Mouse (Mus musculus) heart, postnatal 10 days (tissue): ENCODE results near the gene Sft2d1. TPM values are rescaled to one million over a fixed set of nuclear protein-coding genes. Genes with fewer than 3 reads are reported as not detected.

Source experiments
- DNase-seq, 2 experiments: peaks; one replicate each; pipeline ENCODE4 v3.0.0; 2021
- intact Hi-C: fragments of 180-260 bp; cut with DNase I; formaldehyde crosslinking; loops from one replicate; pipeline ENCODE4 v1.15.1; 2025
- total RNA-seq, 2 experiments: library from RNA; stranded (reverse); gene quantifications; 2 replicates each; pipeline ENCODE4 v1.2.3; 2021

Gene Sft2d1
- 10 to 100 TPM; 22.8 to 29.7 TPM for total RNA-seq

- intact Hi-C loops: no loop called here
- DNase-seq: peak; percentile 95 to 97
Observed at GRCm38 (mm10) chr17:8310838-8311614, at the start of gene Sft2d1. Sft2d1 (plus strand) TSS chr17:8311102.

GRCm38 (mm10) chr17:8264638-8265037 is 46.3 kb upstream of the Sft2d1 start:
- peak; percentile 70 to 79 for DNase-seq
- intact Hi-C loops: loop anchor here (1.0 to 2.0 kb wide), 2 partner anchors 34 to 108 kb away; no protein-coding TSS in a partner anchor

GRCm38 (mm10) chr17:8272054-8272749 is 38.7 kb upstream of the Sft2d1 start:
- intact Hi-C loops: no loop called here
- DNase-seq: no peak

- intact Hi-C loops: no loop called here
- no peak for DNase-seq
Observed at GRCm38 (mm10) chr17:8272951-8273350, 38.0 kb upstream of the Sft2d1 start.

GRCm38 (mm10) chr17:8276071-8276470 is 34.8 kb upstream of the Sft2d1 start:
- intact Hi-C loops: no loop called here

GRCm38 (mm10) chr17:8276680-8277079 is 34.2 kb upstream of the Sft2d1 start:
- intact Hi-C loops: no loop called here
- DNase-seq: no peak

More at GRCm38 (mm10) chr17:8276071-8276470, 34.8 kb upstream of the Sft2d1 start:
- no peak for DNase-seq

GRCm38 (mm10) chr17:8277266-8277665 is 33.6 kb upstream of the Sft2d1 start:
- intact Hi-C loops: no loop called here
- no peak for DNase-seq

GRCm38 (mm10) chr17:8278356-8278755 is 32.5 kb upstream of the Sft2d1 start:
- intact Hi-C loops: no loop called here
- DNase-seq: no peak

- intact Hi-C loops: no loop called here
- DNase-seq: peak; percentile 89 to 90
Observed at GRCm38 (mm10) chr17:8282821-8283525, 27.9 kb upstream of the Sft2d1 start, which contains the start of gene Mpc1. Mpc1 (plus strand) TSS chr17:8282904.

- peak; percentile 97 to 98 for DNase-seq
- intact Hi-C loops: no loop called here
Observed at GRCm38 (mm10) chr17:8283526-8284253, 27.2 kb upstream of the Sft2d1 start.

- intact Hi-C loops: no loop called here
- DNase-seq: peak; percentile 71 to 72
Observed at GRCm38 (mm10) chr17:8284254-8284661, 26.6 kb upstream of the Sft2d1 start.

GRCm38 (mm10) chr17:8285056-8285455 is 25.8 kb upstream of the Sft2d1 start:
- DNase-seq: no peak
- intact Hi-C loops: no loop called here

- DNase-seq: no peak
- intact Hi-C loops: no loop called here
Observed at GRCm38 (mm10) chr17:8286987-8287386, 23.9 kb upstream of the Sft2d1 start.

- intact Hi-C loops: no loop called here
Observed at GRCm38 (mm10) chr17:8289993-8290679, 20.8 kb upstream of the Sft2d1 start.

GRCm38 (mm10) chr17:8290736-8291135 is 20.2 kb upstream of the Sft2d1 start:
- DNase-seq: no peak
- intact Hi-C loops: no loop called here

More at GRCm38 (mm10) chr17:8289993-8290679, 20.8 kb upstream of the Sft2d1 start:
- DNase-seq: no peak

GRCm38 (mm10) chr17:8295825-8296224 is 15.1 kb upstream of the Sft2d1 start:
- intact Hi-C loops: no loop called here
- no peak for DNase-seq

GRCm38 (mm10) chr17:8296313-8296844 is 14.5 kb upstream of the Sft2d1 start:
- intact Hi-C loops: no loop called here
- no peak for DNase-seq

GRCm38 (mm10) chr17:8297746-8298145 is 13.2 kb upstream of the Sft2d1 start:
- intact Hi-C loops: loop anchor here (2.0 kb wide), 1 partner anchor 33 kb away; no protein-coding TSS in a partner anchor

GRCm38 (mm10) chr17:8298281-8298680 is 12.6 kb upstream of the Sft2d1 start:
- intact Hi-C loops: loop anchor here (2.0 kb wide), 1 partner anchor 33 kb away; no protein-coding TSS in a partner anchor

More at GRCm38 (mm10) chr17:8297746-8298145, 13.2 kb upstream of the Sft2d1 start:
- DNase-seq: no peak

More at GRCm38 (mm10) chr17:8298281-8298680, 12.6 kb upstream of the Sft2d1 start:
- no peak for DNase-seq
